Mouse (Mus musculus) thymus, adult 2 months (tissue): Measurements from ENCODE around the gene Ppp1r12c. TPM values are rescaled to one million over a fixed set of nuclear protein-coding genes. Genes with fewer than 3 reads are reported as not detected.

Experiments used
- DNase-seq: peaks from one replicate; pipeline ENCODE4 v3.0.0; 2021
- H3K27ac ChIP-seq: fragments of 200-500 bp; 2 replicates; pipeline ENCODE4 v1.5.1; 2012; ENCODE audit warnings: low read length, control low read depth; ENCODE audit not compliant: control insufficient read depth, insufficient read depth
- H3K27me3 ChIP-seq: fragments of 200-500 bp; 2 replicates; pipeline ENCODE4 v1.6.1; 2012; ENCODE audit warnings: mild to moderate bottlenecking, low read length, moderate library complexity, mixed read lengths; ENCODE audit not compliant: control insufficient read depth, insufficient read depth
- H3K36me3 ChIP-seq: fragments of 200-500 bp; 2 replicates; pipeline ENCODE4 v1.6.1; 2012; ENCODE audit warnings: mild to moderate bottlenecking, low read length, moderate library complexity; ENCODE audit not compliant: control insufficient read depth, insufficient read depth
- H3K4me1 ChIP-seq: fragments of 200-500 bp; replicated peaks from 2 replicates; pipeline ENCODE4 v1.6.1; 2012; ENCODE audit warnings: low read length; ENCODE audit not compliant: control insufficient read depth, insufficient read depth
- H3K4me3 ChIP-seq: fragments of 200-500 bp; 2 replicates; pipeline ENCODE4 v1.5.1; 2012; ENCODE audit warnings: mild to moderate bottlenecking, low read length, control low read depth, moderate library complexity; ENCODE audit not compliant: control insufficient read depth, insufficient read depth
- CTCF ChIP-seq: fragments of 200-500 bp; IDR thresholded peaks from 2 replicates; pipeline ENCODE4 v1.5.1; 2012; ENCODE audit warnings: mild to moderate bottlenecking, control low read depth, low read length, moderate library complexity, borderline replicate concordance; ENCODE audit not compliant: control insufficient read depth, poor library complexity, insufficient read depth; ENCODE audit errors: extremely low read depth
- POLR2A ChIP-seq: fragments of 200-500 bp; IDR thresholded peaks from 2 replicates; pipeline ENCODE4 v1.6.1; 2012; ENCODE audit warnings: mild to moderate bottlenecking, low read length, control low read depth, moderate library complexity; ENCODE audit not compliant: control insufficient read depth, poor library complexity, insufficient read depth; ENCODE audit errors: extremely low read depth
- WGBS: fragments of 180-500 bp; shearing (Covaris S2); methylation state at CpG from one replicate; pipeline ENCODE4 v1.1.7; 2018; 5-methylcytosine and 5-hydroxymethylcytosine counted together
- polyA plus RNA-seq: library from polyadenylated mRNA; depleted of rRNA; stranded (reverse); fragments of >200 nt; gene quantifications from 2 replicates; pipeline ENCODE4 v1.2.3, GENCODE M21; 2012; rRNA removed

Gene Ppp1r12c
- polyA plus RNA-seq = 136 and 162 TPM in 2 replicates

GRCm38 (mm10) chr7:4501558-4502397 is at the start of gene Ppp1r12c:
Gene Ppp1r12c, minus strand, starts transcription at chr7:4501680.
- Histone ChIP-seq H3K27me3 (no peaks in the 10 kb centered on the region), H3K4me1 (peaks cover 22% of the 10 kb centered on the region), H3K27ac (peak within 1 kb of the TSS; percentile 95), H3K4me3 (peak within 1 kb of the TSS; percentile 100), H3K36me3 (peaks cover 4% of the 10 kb centered on the region)
- 5% methylated on average over 62 of the region's 62 CpGs for WGBS
- DNase-seq = peak; percentile 94
- TF ChIP-seq POLR2A = peak; percentile 88
- TF ChIP-seq CTCF = peak; percentile 61; the same call in 1 of the 2 replicates

- H3K4me1 ChIP-seq = peaks cover 2% of the 10 kb centered on the region
- no peak within 1 kb of the TSS for H3K4me3 ChIP-seq
- H3K27me3 ChIP-seq = no peaks in the 10 kb centered on the region; the same call in 1 of the 2 replicates
These were observed 45.8 kb upstream of the Ppp1r12c start, which contains the start of gene Syt5 for GRCm38 (mm10) chr7:4547221-4547641. Gene Syt5, minus strand, starts transcription at chr7:4547541.

GRCm38 (mm10) chr7:4546591-4547131 is 45.2 kb upstream of the Ppp1r12c start:
- no peaks in the 10 kb centered on the region for H3K36me3 ChIP-seq
- H3K27ac ChIP-seq = no peak overlapping the region
- no peaks in the 10 kb centered on the region; the same call in 1 of the 2 replicates for H3K27me3 ChIP-seq
- H3K4me1 ChIP-seq = peaks cover 2% of the 10 kb centered on the region
- no peak for TF ChIP-seq POLR2A
- no peak for TF ChIP-seq CTCF
- no peak overlapping the region for H3K4me3 ChIP-seq
- 7% methylated on average over 26 of the region's 26 CpGs for WGBS
- no peak for DNase-seq

More at GRCm38 (mm10) chr7:4547221-4547641, 45.8 kb upstream of the Ppp1r12c start, which contains the start of gene Syt5:
- 10% methylated on average over 33 of the region's 33 CpGs for WGBS
- no peak for DNase-seq
- TF ChIP-seq POLR2A (no peak), CTCF (no peak)
- Histone ChIP-seq H3K27ac (no peak within 1 kb of the TSS), H3K36me3 (no peaks in the 10 kb centered on the region)

DNA sequence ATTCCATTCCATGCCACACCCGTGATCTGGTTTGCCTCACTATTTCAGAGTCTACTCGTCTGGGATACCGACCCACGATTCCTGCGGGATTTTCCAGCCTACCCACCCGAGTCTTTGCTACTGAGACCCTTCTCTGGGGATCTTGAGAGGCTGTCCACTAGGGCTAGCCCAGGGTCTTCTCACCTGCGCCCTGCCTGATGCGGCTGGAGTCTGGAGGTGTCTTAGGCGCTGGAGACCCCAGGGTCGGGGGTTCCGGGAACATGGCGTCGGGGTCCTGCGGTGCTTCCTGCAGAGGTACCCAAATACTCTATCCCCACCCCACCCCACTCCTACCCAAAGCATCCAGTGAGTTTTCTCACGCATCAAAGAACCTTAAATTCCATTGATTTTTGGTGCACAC is 44.6 kb upstream of the Ppp1r12c start:
- Histone ChIP-seq H3K4me1 (peaks cover 2% of the 10 kb centered on the region), H3K4me3 (no peak overlapping the region), H3K27ac (no peak overlapping the region), H3K36me3 (no peaks in the 10 kb centered on the region), H3K27me3 (no peaks in the 10 kb centered on the region; the same call in 1 of the 2 replicates)
- no peak for TF ChIP-seq POLR2A
- no peak for TF ChIP-seq CTCF
- WGBS = 83% methylated on average over 15 of the region's 15 CpGs
- DNase-seq = no peak

- TF ChIP-seq CTCF (no peak), POLR2A (no peak)
- DNase-seq = no peak
- Histone ChIP-seq H3K36me3 (no peaks in the 10 kb centered on the region), H3K4me3 (no peak overlapping the region), H3K4me1 (no peaks in the 10 kb centered on the region; the same call in 1 of the 2 replicates), H3K27me3 (no peaks in the 10 kb centered on the region), H3K27ac (no peak overlapping the region)
- 64% methylated on average over 17 of the region's 17 CpGs for WGBS
These were observed 40.5 kb upstream of the Ppp1r12c start for GRCm38 (mm10) chr7:4542013-4542412.

- Histone ChIP-seq H3K4me1 (no peaks in the 10 kb centered on the region), H3K27me3 (no peaks in the 10 kb centered on the region), H3K27ac (no peak overlapping the region), H3K36me3 (no peaks in the 10 kb centered on the region), H3K4me3 (no peak overlapping the region)
- TF ChIP-seq POLR2A (no peak), CTCF (no peak)
- 75% methylated on average over 5 of the region's 5 CpGs for WGBS
- DNase-seq = no peak
These were observed 39.9 kb upstream of the Ppp1r12c start for GRCm38 (mm10) chr7:4541344-4541743.
